Mouse (Mus musculus) embryonic facial prominence, embryonic 10.5 days (tissue): ENCODE data around the gene Wdr19. TPM values are rescaled to one million over a fixed set of nuclear protein-coding genes. Genes with fewer than 3 reads are reported as not detected.
A peak's percentile ranks its signal among the peaks of the same experiment; 100 is the strongest.

Experiments
- DNase-seq: peaks from one replicate; pipeline ENCODE4 v3.0.0-alpha.2; 2017; ENCODE audit warnings: low spot score
- H3K27ac ChIP-seq: fragments of 300-500 bp; sonication (generic); replicated peaks from 2 replicates; pipeline ENCODE4 v1.5.1; 2016; ENCODE audit warnings: mild to moderate bottlenecking
- H3K27me3 ChIP-seq: fragments of 300-500 bp; sonication (generic); replicated peaks from 2 replicates; pipeline ENCODE4 v1.6.1; 2016; ENCODE audit warnings: low read depth, mild to moderate bottlenecking; ENCODE audit not compliant: poor library complexity, severe bottlenecking
- H3K36me3 ChIP-seq: fragments of 300-500 bp; sonication (generic); replicated peaks from 2 replicates; pipeline ENCODE4 v1.6.1; 2016; ENCODE audit warnings: mild to moderate bottlenecking, moderate library complexity
- H3K4me1 ChIP-seq: fragments of 300-500 bp; sonication (generic); 2 replicates; pipeline ENCODE4 v1.6.1; 2016
- H3K4me3 ChIP-seq: fragments of 300-500 bp; sonication (generic); 2 replicates; pipeline ENCODE4 v1.5.1; 2016; ENCODE audit warnings: mild to moderate bottlenecking, moderate library complexity
- H3K9me3 ChIP-seq: fragments of 300-500 bp; sonication (generic); 2 replicates; pipeline ENCODE4 v1.6.1; 2016; ENCODE audit warnings: mild to moderate bottlenecking
- WGBS: fragments of 180-500 bp; shearing (Covaris S2); methylation state at CpG from one replicate; pipeline ENCODE4 v1.1.7; 2016; 5-methylcytosine and 5-hydroxymethylcytosine counted together
- polyA plus RNA-seq: library from polyadenylated mRNA; unstranded; fragments of >200 nt; fragmentation: Nextera tagmentation; extraction: Ambion mirVana; gene quantifications from 2 replicates; pipeline ENCODE4 v1.2.1, GENCODE M21; 2016

Wdr19 gene
- polyA plus RNA-seq, 1 experiment from 2014 or later, result 12.1 TPM

DNA sequence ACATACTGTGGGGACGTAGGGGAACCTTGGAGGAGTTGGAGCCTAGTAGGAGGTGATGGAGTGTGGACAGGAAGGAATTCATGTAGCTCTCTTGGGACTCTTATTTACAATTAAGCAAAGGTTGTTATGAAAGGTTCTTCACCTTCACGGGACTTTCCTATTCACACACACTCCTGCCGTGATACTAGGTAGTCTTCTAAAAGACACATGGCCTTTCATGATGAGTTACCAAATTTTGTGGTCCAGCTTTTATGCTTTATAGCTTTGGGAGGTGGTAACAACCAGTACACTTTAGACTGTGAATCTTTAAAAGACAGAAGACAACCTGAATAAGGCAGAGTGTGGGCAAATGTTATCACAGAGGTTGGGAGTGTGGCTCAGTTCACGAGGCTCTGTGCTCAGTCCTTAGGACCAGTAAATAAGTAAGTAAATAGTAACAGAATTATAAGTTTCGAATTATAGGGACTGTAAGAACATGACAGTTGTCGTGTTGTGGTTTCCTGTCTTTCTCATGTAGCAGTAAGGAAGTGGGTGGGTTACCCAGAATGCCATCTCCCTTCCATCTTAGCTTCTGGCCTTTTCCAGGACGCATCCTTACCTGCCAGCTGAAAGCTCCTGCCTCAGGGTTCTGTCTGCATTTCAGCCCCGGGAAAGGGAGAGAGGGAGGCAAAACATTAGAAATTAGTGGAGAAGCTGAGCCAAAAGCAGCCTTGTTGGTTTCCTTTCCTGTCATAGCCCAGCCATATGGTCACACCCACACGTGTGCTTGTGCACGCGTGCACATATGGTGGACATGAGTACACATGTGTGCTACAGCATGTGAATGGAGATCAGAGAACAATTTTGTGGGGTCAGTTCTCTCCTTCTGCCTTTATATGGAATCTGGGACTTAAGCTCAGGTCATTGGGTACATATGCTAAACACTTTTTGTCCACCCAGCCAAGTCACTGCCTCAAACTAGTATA lies 18.1 kb downstream of the Wdr19 start:
- 89% methylated on average over 11 of the region's 11 CpGs for WGBS
- Histone ChIP-seq H3K27me3 (no peaks in the 10 kb centered on the region), H3K36me3 (peaks cover 12% of the 10 kb centered on the region), H3K4me1 (no peaks in the 10 kb centered on the region), H3K4me3 (no peak overlapping the region), H3K27ac (no peak overlapping the region), H3K9me3 (no peaks in the 10 kb centered on the region)
- DNase-seq, result no peak

DNA sequence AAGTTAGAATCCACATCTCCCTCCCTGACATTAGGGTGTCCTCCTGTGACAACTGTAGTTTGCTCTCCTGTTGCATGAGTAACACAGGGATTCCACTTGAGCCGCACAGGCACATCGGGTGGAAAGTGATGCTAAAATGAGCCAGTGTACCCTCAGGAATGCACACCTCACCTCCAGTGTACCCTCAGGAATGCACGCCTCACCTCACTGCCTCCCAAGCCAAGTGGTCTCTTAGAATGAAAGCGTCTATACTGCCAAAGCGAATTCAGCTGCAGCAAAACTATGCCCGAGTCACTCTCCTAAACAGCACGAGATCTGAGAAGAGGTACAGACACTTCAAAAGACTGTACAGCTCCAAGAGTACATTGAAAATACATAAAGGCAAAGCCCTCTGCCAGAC lies 21.5 kb downstream of the Wdr19 start:
- H3K4me1 ChIP-seq, result no peaks in the 10 kb centered on the region
- H3K27ac ChIP-seq, result no peak overlapping the region
- H3K36me3 ChIP-seq, result peaks cover 29% of the 10 kb centered on the region
- H3K27me3 ChIP-seq, result no peaks in the 10 kb centered on the region
- 87% methylated on average over 7 of the region's 7 CpGs for WGBS
- H3K9me3 ChIP-seq, result no peaks in the 10 kb centered on the region
- H3K4me3 ChIP-seq, result no peak overlapping the region
- DNase-seq, result no peak

DNA sequence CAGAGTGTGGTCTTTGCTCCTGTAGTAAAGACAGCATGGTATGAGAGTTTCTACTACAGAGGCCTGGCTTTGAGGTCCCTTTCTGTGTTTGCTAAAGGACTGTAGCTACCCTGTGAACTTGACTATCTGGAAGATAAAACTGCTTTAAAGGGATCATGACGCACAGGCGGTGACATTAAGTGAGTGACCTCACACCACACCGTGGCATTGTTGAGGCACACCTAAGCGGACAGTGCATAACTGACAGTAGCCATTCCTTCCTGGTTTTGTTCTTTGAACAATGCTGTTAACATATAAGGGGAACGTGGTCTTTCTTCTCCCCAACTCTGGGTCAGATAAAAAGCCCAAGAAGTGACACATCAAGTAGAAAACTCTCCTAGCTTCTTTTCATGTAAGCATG lies 24.6 kb downstream of the Wdr19 start:
- Histone ChIP-seq H3K27ac (no peak overlapping the region), H3K4me3 (no peak overlapping the region), H3K36me3 (peaks cover 55% of the 10 kb centered on the region), H3K27me3 (no peaks in the 10 kb centered on the region), H3K4me1 (no peaks in the 10 kb centered on the region), H3K9me3 (no peaks in the 10 kb centered on the region)
- DNase-seq, result no peak
- 86% methylated on average over 5 of the region's 5 CpGs for WGBS

DNA sequence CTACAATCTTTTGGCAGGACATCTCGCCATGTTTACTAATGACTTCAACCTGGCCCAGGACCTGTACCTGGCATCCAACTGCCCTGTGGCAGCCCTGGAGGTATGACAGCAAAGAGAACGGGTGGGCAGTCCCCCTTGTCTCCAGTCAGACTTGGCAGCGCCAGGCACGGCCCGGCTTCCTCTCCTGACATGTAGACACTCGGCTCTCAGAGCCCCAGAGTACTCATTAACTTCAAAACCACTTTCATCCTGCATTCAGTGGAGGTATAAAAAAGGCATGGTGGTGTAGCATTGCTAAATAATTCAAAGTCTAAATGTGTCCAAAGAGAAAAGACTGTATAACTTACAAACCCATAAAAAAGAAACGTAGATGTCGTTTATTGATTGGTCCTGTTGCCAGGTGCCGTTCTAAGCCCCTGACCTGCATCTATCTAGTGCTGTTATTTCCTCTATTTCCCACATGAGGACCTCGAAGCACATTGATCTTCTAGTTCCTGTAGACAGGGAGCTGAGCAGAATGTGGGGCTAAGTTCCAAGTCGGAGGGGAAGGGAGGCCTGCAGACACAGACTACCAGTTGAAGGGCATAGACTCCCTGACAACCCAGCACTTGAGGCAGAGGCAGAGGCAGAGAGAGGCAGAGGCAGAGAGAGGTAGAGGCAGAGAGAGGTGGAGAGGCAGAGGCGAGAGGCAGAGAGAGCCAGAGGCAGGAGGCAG lies 31.9 kb downstream of the Wdr19 start:
- WGBS, result 85% methylated on average over 12 of the region's 12 CpGs
- Histone ChIP-seq H3K9me3 (no peaks in the 10 kb centered on the region), H3K27me3 (no peaks in the 10 kb centered on the region), H3K36me3 (peaks cover 48% of the 10 kb centered on the region), H3K4me3 (no peak overlapping the region), H3K4me1 (no peaks in the 10 kb centered on the region), H3K27ac (0 out of 2 replicates have a peak overlapping the region, but pooled peaks have one; percentile 14)
- DNase-seq, result no peak

DNA sequence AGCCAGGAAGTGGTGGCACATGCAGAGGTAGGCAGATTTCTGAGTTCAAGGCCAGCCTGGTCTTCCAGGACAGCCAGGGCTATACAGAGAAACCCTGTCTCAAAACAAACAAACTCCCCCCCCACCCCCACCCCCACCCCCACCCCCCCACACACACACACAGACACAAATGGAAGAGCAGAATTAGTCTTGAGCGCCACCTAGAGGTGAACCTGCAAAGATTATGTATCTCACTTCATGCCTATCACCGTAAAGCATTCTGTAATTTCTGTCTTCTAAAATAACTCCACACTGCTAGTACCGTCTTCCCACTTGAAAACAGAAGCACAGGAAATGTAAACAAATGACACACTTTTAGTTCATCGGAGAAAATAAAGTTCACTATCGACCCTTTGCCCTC lies 43.2 kb downstream of the Wdr19 start:
- peak; percentile 30 for DNase-seq
- peaks cover 4% of the 10 kb centered on the region; the same call in 1 of the 2 replicates for H3K4me1 ChIP-seq
- no peaks in the 10 kb centered on the region for H3K9me3 ChIP-seq
- H3K4me3 ChIP-seq, result no peak overlapping the region
- no peaks in the 10 kb centered on the region for H3K27me3 ChIP-seq
- no peak overlapping the region for H3K27ac ChIP-seq
- H3K36me3 ChIP-seq, result peaks cover 20% of the 10 kb centered on the region
- WGBS, result 58% methylated on average over 5 of the region's 5 CpGs

DNA sequence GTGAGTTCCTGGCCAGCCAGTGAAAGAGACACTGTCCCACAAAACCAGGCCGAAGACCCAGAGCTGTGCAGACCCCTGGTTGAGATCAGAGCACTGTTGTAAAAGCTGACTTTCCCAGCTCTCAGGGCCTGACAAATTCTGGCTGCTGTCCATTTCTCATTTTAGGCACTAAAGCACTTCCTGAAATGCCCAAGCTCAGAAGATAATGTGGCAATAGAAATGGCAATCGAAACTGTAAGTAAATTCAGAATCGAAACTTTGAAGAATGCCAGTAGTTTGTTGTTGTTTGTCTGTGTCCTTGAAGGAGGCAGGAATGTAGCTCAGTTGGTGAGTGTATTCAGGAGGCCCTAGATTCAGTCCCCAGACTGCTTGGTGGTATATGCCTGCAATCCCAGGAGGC lies 47.8 kb downstream of the Wdr19 start:
- no peak for DNase-seq
- H3K27me3 ChIP-seq, result no peaks in the 10 kb centered on the region
- H3K4me3 ChIP-seq, result no peak overlapping the region
- H3K4me1 ChIP-seq, result no peaks in the 10 kb centered on the region
- no peaks in the 10 kb centered on the region for H3K9me3 ChIP-seq
- H3K36me3 ChIP-seq, result peaks cover 40% of the 10 kb centered on the region
- 95% methylated on average over 3 of the region's 3 CpGs for WGBS
- no peak overlapping the region for H3K27ac ChIP-seq

DNA sequence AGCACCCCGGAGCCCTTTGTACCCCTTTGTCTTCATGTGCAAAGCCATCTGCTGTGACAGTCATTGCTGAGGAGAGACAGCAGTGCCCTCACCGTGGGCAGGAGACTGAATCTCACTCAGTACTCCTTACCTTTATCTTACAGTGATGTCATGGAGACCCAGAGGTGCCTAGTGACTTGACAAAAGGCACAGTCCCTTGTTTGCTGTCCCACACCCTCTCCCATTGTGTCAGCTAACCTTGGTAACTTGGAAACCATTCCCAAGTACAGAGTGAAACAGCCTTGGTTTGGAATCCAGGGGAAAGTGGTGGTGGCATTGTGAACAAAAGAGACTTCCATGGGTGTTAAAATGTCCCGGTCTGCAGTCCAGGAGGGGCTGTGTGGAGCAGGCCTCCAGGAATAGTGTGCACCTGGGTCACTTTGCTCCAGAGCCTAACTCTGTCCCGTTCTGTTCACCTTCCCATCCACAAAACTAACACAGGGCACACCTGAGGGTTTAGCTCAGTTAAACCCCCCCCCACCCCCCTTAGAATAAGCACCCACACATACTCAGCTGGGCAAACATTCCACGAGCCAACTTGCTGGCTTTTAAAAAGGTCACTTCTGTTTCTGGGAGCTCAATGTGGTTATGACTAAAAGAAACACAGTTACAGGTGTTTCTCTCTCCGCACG lies 50.8 kb downstream of the Wdr19 start:
- Histone ChIP-seq H3K4me3 (no peak overlapping the region), H3K9me3 (no peaks in the 10 kb centered on the region), H3K4me1 (no peaks in the 10 kb centered on the region), H3K36me3 (peaks cover 58% of the 10 kb centered on the region), H3K27me3 (no peaks in the 10 kb centered on the region), H3K27ac (no peak overlapping the region)
- 80% methylated on average over 7 of the region's 7 CpGs for WGBS
- no peak for DNase-seq

DNA sequence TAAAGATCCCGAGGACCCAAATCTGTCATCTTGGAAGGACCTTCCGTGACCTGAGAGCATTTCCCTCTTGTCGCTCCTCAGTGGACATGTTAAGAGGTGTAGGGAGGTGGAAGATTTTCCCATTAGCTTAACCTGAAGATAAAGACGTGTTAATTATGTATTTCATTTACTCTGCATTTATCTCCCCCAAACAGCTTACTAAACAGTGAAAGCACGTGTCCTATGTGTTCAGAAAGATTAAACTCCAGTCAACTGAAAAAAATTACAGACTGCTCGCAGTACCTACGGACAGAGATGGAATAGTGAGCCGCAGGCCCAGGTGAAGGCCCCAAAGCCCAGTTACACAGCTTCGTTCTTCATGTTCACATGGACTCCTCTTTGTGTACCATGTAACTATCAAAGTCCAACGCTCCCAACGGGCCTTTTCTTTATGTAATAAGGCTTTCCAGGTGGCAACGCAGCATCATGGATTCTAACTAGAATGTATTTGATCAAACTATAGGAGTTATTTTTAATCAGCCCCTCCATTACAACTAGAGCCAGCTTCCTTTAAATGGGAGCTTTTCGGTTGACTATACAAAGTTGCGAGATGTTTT lies 58.5 kb downstream of the Wdr19 start:
- H3K4me3 ChIP-seq, result no peak overlapping the region
- no peak for DNase-seq
- H3K36me3 ChIP-seq, result peaks cover 91% of the 10 kb centered on the region

DNA sequence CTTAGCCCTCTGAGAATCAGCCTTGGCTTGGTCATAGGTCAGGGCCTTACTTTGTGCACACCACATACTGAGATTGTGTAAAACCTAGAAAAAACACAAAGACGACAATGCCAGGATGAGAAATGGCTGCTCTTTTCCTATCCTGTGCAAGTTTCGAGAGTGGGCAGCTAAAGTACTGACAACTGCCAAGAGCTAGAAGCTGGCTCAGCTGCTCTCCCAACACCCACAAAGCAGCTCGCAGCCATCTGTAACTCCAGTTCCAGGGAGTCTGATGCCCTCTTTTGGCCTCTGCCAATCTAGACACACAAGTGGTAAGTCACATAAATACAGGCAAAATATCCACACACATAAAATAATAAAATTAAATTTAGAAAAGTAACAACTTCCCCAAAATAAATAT lies 74.5 kb downstream of the Wdr19 start:
- Histone ChIP-seq H3K36me3 (peaks cover 97% of the 10 kb centered on the region), H3K9me3 (no peaks in the 10 kb centered on the region), H3K27me3 (no peaks in the 10 kb centered on the region), H3K4me3 (no peak overlapping the region), H3K4me1 (no peaks in the 10 kb centered on the region), H3K27ac (no peak overlapping the region)
- WGBS, result 92% methylated on average over 3 of the region's 3 CpGs
- no peak for DNase-seq

More for the DNA sequence above, 58.5 kb downstream of the Wdr19 start:
- no peaks in the 10 kb centered on the region for H3K9me3 ChIP-seq
- H3K27ac ChIP-seq, result no peak overlapping the region
- no peaks in the 10 kb centered on the region for H3K4me1 ChIP-seq
- H3K27me3 ChIP-seq, result no peaks in the 10 kb centered on the region
- WGBS, result 93% methylated on average over 14 of the region's 14 CpGs

DNA sequence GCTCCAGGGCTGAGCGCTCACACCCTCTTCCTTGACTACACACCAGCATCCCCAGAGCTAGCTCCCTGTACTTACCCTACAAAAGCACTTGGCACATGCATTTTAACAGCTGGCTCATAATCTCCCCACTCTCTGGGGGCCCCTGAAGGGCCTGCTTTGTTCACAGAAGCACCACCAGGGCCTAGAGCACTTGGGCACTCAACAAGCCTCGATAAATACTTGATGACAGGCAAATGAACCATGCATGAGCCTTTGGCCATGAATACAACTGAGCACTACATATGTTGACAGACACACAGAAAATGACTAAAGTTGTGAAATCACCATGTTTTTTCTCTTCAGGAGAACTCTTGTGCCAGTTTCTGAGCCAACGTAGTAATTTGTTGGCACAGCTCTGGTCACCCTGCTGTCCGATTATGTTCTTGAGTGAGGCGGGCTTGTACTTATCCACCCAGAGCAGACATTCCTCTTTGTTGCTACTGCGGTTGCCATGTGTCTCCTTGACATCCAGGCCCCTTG lies 79.7 kb downstream of the Wdr19 start:
- Histone ChIP-seq H3K27me3 (no peaks in the 10 kb centered on the region), H3K4me3 (no peak overlapping the region), H3K27ac (no peak overlapping the region), H3K36me3 (peaks cover 80% of the 10 kb centered on the region), H3K4me1 (no peaks in the 10 kb centered on the region), H3K9me3 (no peaks in the 10 kb centered on the region)
- WGBS, result 91% methylated on average over 6 of the region's 6 CpGs
- no peak for DNase-seq

DNA sequence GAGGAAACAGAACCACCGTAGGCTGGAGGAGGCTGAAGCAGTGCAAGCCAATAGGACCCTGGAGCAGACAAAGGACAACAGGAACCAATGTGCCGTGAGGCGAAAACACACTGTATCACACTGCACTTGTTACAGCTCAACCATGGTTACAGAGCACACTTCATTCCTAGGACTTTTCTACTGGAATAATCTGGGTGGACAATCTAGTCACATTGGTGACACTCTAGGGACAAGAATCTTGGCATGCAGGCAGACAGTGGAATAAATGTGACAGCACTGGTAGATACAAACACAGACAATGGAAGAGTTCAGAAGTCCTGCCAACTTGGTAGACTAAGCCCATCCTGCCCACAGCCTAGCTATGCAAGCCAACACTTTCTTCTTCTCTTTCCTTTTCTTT lies 81.7 kb downstream of the Wdr19 start:
- peaks cover 80% of the 10 kb centered on the region for H3K36me3 ChIP-seq

DNA sequence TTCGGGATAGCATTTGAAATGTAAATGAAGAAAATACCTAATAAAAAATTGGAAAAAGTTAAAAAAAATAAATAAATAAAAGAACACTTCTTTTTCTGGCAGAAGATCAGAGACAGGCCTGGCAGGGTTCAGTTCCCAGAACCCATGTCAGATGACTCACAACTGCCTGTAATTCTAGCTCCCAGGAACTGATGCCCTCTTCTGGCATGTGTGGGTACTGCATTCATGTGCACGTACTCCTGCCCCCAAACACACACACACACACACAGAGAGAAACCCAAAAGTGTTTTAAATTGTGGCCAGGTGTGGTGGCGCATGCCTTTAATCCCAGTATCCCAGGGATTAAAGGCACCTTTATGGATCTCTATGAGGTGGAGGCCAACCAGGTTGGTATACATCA lies 84.7 kb downstream of the Wdr19 start:
- Histone ChIP-seq H3K4me1 (no peaks in the 10 kb centered on the region), H3K27me3 (no peaks in the 10 kb centered on the region), H3K4me3 (no peak overlapping the region), H3K9me3 (no peaks in the 10 kb centered on the region), H3K27ac (no peak overlapping the region), H3K36me3 (peaks cover 79% of the 10 kb centered on the region)
- peak; percentile 19 for DNase-seq
- WGBS, result 96% methylated on average over 3 of the region's 3 CpGs

More for the DNA sequence above, 81.7 kb downstream of the Wdr19 start:
- 94% methylated on average over 3 of the region's 3 CpGs for WGBS
- Histone ChIP-seq H3K9me3 (no peaks in the 10 kb centered on the region), H3K4me3 (no peak overlapping the region), H3K27me3 (no peaks in the 10 kb centered on the region), H3K4me1 (no peaks in the 10 kb centered on the region), H3K27ac (no peak overlapping the region)
- DNase-seq, result no peak
